Mouse (Mus musculus) lung, adult 2 months (tissue): ENCODE data around the gene Fam83c.

Source experiments
- CTCF ChIP-seq: fragments of 200-500 bp; IDR thresholded peaks from 2 replicates; pipeline ENCODE4 v1.5.1; 2011; ENCODE audit warnings: mild to moderate bottlenecking, low read length, control low read depth; ENCODE audit not compliant: insufficient read depth
- POLR2A ChIP-seq: fragments of 200-500 bp; IDR thresholded peaks from 2 replicates; pipeline ENCODE4 v1.6.1; 2011; ENCODE audit warnings: low read depth, mild to moderate bottlenecking, control low read depth, low read length, borderline replicate concordance; ENCODE audit errors: extremely low read depth

DNA sequence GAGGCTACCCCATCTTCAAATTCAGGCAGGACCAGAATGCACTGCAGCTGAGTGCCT is 15.4 kb downstream of the Fam83c start, which contains the start of gene BC029722:
- no peak for TF ChIP-seq CTCF
- no peak for TF ChIP-seq POLR2A
